Mouse (Mus musculus): Measurements from ENCODE around the gene Fkbp4.

DNA sequence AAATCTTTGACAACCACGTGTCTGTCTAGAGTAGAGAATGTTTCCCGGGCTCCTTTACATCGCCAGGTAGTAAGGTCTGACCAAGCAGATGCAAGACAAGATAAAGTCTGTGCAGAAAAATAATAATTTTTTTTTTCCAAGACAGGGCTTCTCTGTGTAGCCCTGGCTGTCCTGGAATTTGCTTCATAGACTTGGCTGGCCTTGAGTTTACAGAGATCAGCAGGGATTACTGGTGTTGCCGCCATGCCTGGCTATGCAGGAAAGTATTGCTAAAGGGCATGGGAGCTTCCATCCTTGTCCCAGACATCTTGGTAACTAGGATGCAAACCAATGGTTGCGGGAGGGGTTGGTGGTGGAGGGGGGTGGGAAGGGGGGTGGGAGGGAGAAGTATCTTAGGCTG lies 18.7 kb upstream of the Fkbp4 start:
- no peak for TF ChIP-seq CTCF (IDR thresholded peaks at IDR 0.05)
- TF ChIP-seq EP300 (IDR thresholded peaks at IDR 0.05; ENCODE audit: insufficient read depth, low read depth, low read length), result no peak
